18 mouse cellular contexts compared by ENCODE assay signal in genomic region chr4:128241075-128241853, GRCm38 (mm10). TPM values are rescaled to one million over a fixed set of nuclear protein-coding genes. Genes with fewer than 3 reads are reported as not detected.
A peak's percentile ranks its signal among the peaks of the same experiment; 100 is the strongest.
DNase-seq lines count a peak whose midpoint lies in the region; ATAC-seq and TF ChIP-seq lines count a peak whose summit lies in the region.
"Had no signal": no experiment of that assay in that cellular context is flagged by ENCODE, and none has a peak within 500 bp of the region (broad histone marks: within the 10 kb centered on the region; RNA-seq: fewer than 3 reads in every experiment).

No protein-coding gene starts in this region.

- peaks cover 17% of the 10 kb centered on the region for H3K4me1 ChIP-seq in hindbrain, embryonic 15.5 days (replicated peaks)
- H3K4me1 ChIP-seq in midbrain, postnatal 0 days (ENCODE audit: insufficient read depth, low read length): no peaks in the 10 kb centered on the region; the same call in 1 of the 2 replicates
- H3K4me1 ChIP-seq: embryonic facial prominence, embryonic 13.5 days; megakaryocyte, embryonic 14.5 days had no signal

- peak; percentile 18 for DNase-seq in R1 (ENCODE audit: low read depth, low spot score)
- peak; percentile 49 for DNase-seq in embryo, embryonic 10.5 days (ENCODE audit: low spot score)
- no peak for DNase-seq in midbrain, postnatal 0 days (ENCODE audit: low spot score)
- DNase-seq in right cerebral cortex, postnatal 14 days: no peak
- no peak for DNase-seq in adrenal gland, adult 8-10 months
- DNase-seq in lung, postnatal 4 days: no peak
- DNase-seq: cerebellum, adult 9-10 months; heart, adult 11 months; liver; lung, adult 2 months; right cerebral cortex, postnatal 25 days had no signal

- TF ChIP-seq CTCF in midbrain, postnatal 0 days (IDR thresholded peaks at IDR 0.05): no peak

- peak overlapping the region; percentile 58 for H3K27ac ChIP-seq in hindbrain, embryonic 15.5 days (replicated peaks)
- peak overlapping the region; percentile 62 for H3K27ac ChIP-seq in midbrain, postnatal 0 days (ENCODE audit: low read depth, low read length)
- H3K27ac ChIP-seq: embryonic facial prominence, embryonic 13.5 days; kidney, postnatal 0 days had no signal

- ATAC-seq in hindbrain, embryonic 15.5 days (ENCODE audit: low FRiP score, low read depth): peak; percentile 43; the same call in 1 of the 2 replicates
- ATAC-seq in midbrain, postnatal 0 days (ENCODE audit: low FRiP score): no peak
- ATAC-seq: inflammation-experienced regulatory T-cells, adult 6 months had no signal

- no peaks in the 10 kb centered on the region for H3K9me3 ChIP-seq in hindbrain, embryonic 15.5 days
- no peaks in the 10 kb centered on the region for H3K9me3 ChIP-seq in midbrain, postnatal 0 days (ENCODE audit: low read length)
- H3K9me3 ChIP-seq: embryonic facial prominence, embryonic 13.5 days had no signal

- WGBS in hindbrain, embryonic 15.5 days: 17% methylated on average over 19 of the region's 19 CpGs
- WGBS in midbrain, postnatal 0 days: 19% methylated on average over 19 of the region's 19 CpGs

- H3K9ac ChIP-seq in hindbrain, embryonic 15.5 days: no peak overlapping the region
- no peak overlapping the region for H3K9ac ChIP-seq in midbrain, postnatal 0 days (replicated peaks; ENCODE audit: low read length, poor library complexity, severe bottlenecking)
- H3K9ac ChIP-seq: embryonic facial prominence, embryonic 13.5 days had no signal

- H3K4me3 ChIP-seq in hindbrain, embryonic 15.5 days: no peak overlapping the region
- H3K4me3 ChIP-seq in midbrain, postnatal 0 days (ENCODE audit: low read depth, low read length): no peak overlapping the region
- H3K4me3 ChIP-seq: embryonic facial prominence, embryonic 13.5 days; megakaryocyte, embryonic 14.5 days had no signal

- H3K27me3 ChIP-seq in hindbrain, embryonic 15.5 days: no peaks in the 10 kb centered on the region
- H3K27me3 ChIP-seq in midbrain, postnatal 0 days (ENCODE audit: insufficient read depth, low read length): no peaks in the 10 kb centered on the region
- H3K27me3 ChIP-seq: megakaryocyte, embryonic 14.5 days had no signal

- no peak overlapping the region for H3K4me2 ChIP-seq in hindbrain, embryonic 15.5 days
- no peak overlapping the region for H3K4me2 ChIP-seq in midbrain, postnatal 0 days (ENCODE audit: low read depth, low read length, poor library complexity, severe bottlenecking)
- H3K4me2 ChIP-seq: embryonic facial prominence, embryonic 13.5 days had no signal

- no peaks in the 10 kb centered on the region for H3K36me3 ChIP-seq in hindbrain, embryonic 15.5 days
- H3K36me3 ChIP-seq in midbrain, postnatal 0 days (ENCODE audit: insufficient read depth, low read length): no peaks in the 10 kb centered on the region
- H3K36me3 ChIP-seq: embryonic facial prominence, embryonic 13.5 days had no signal

RNA-seq across cellular contexts. Expression of gene Hmgb4, which starts 19.5 kb away (rescaled TPM):
- polyA plus RNA-seq in hindbrain, embryonic 15.5 days (2015; fragmentation: Nextera tagmentation; extraction: Ambion mirVana): 0.22 TPM in 1 of 2 replicates, not detected in the other
- not detected in 2 replicates for total RNA-seq in midbrain, postnatal 0 days (2014; rRNA removed)
- 0.23 TPM in 1 of 2 replicates, not detected in the other for polyA plus RNA-seq in midbrain, postnatal 0 days (2015; fragmentation: Nextera tagmentation; extraction: Ambion mirVana)
- total RNA-seq in adrenal gland, adult 8-10 months (2022): not detected
- total RNA-seq: MEL had no signal
- polyA plus RNA-seq: embryonic facial prominence, embryonic 13.5 days; heart, embryonic 16.5 days; inflammation-experienced regulatory T-cells, adult 6 months; kidney, postnatal 0 days; lung, adult 2 months had no signal

Comparison
In these comparisons a context has a peak if more than half of its experiments do, and no peak if none do; other contexts are left out.
1. DNase-seq: peak in R1 (single experiment) and embryo, embryonic 10.5 days (single experiment); none in midbrain, postnatal 0 days (single experiment), right cerebral cortex, postnatal 14 days (single experiment), adrenal gland, adult 8-10 months (single experiment) and lung, postnatal 4 days (0 of 2).